Mouse (Mus musculus) midbrain, embryonic 10.5 days (tissue): Measurements from ENCODE around the gene Gga1. TPM values are rescaled to one million over a fixed set of nuclear protein-coding genes. Genes with fewer than 3 reads are reported as not detected.

ENCODE experiments used
- DNase-seq: peaks from one replicate; pipeline ENCODE4 v3.0.0-alpha.2; 2017; ENCODE audit warnings: low spot score
- H3K27ac ChIP-seq: fragments of 300-500 bp; sonication (generic); replicated peaks from 2 replicates; pipeline ENCODE4 v1.5.1; 2016; ENCODE audit warnings: mild to moderate bottlenecking
- H3K27me3 ChIP-seq: fragments of 300-500 bp; sonication (generic); 2 replicates; pipeline ENCODE4 v1.6.1; 2016; ENCODE audit warnings: low read depth, mild to moderate bottlenecking; ENCODE audit not compliant: poor library complexity, severe bottlenecking
- H3K36me3 ChIP-seq: fragments of 300-500 bp; sonication (generic); 2 replicates; pipeline ENCODE4 v1.6.1; 2016; ENCODE audit warnings: mild to moderate bottlenecking, moderate library complexity
- H3K4me1 ChIP-seq: fragments of 300-500 bp; sonication (generic); 2 replicates; pipeline ENCODE4 v1.6.1; 2016
- H3K4me3 ChIP-seq: fragments of 300-500 bp; sonication (generic); 2 replicates; pipeline ENCODE4 v1.5.1; 2016; ENCODE audit warnings: mild to moderate bottlenecking, moderate library complexity
- H3K9me3 ChIP-seq: fragments of 300-500 bp; sonication (generic); replicated peaks from 2 replicates; pipeline ENCODE4 v1.6.1; 2016; ENCODE audit warnings: mild to moderate bottlenecking
- WGBS: fragments of 180-500 bp; shearing (Covaris S2); methylation state at CpG from one replicate; pipeline ENCODE4 v1.1.7; 2016; 5-methylcytosine and 5-hydroxymethylcytosine counted together
- polyA plus RNA-seq: library from polyadenylated mRNA; unstranded; fragments of >200 nt; fragmentation: Nextera tagmentation; extraction: Ambion mirVana; gene quantifications from 2 replicates; pipeline ENCODE4 v1.2.1, GENCODE M21; 2016

Gene Gga1
- polyA plus RNA-seq, 1 experiment from 2014 or later: 47.1 TPM

GRCm38 (mm10) chr15:78926021-78926919 lies 49.3 kb downstream of the Gga1 start, which contains the start of gene Lgals1:
TSS of gene Lgals1 (plus strand) at chr15:78926725.
- peaks cover 51% of the 10 kb centered on the region for H3K4me1 ChIP-seq
- H3K36me3 ChIP-seq: no peaks in the 10 kb centered on the region; the same call in 1 of the 2 replicates
- 6% methylated on average over 20 of the region's 20 CpGs for WGBS
- no peaks in the 10 kb centered on the region for H3K9me3 ChIP-seq
- peak; percentile 78 for DNase-seq
- peak within 1 kb of the TSS; percentile 84 for H3K27ac ChIP-seq
- peak within 1 kb of the TSS; percentile 51 for H3K4me3 ChIP-seq
- peaks cover 39% of the 10 kb centered on the region for H3K27me3 ChIP-seq

DNA sequence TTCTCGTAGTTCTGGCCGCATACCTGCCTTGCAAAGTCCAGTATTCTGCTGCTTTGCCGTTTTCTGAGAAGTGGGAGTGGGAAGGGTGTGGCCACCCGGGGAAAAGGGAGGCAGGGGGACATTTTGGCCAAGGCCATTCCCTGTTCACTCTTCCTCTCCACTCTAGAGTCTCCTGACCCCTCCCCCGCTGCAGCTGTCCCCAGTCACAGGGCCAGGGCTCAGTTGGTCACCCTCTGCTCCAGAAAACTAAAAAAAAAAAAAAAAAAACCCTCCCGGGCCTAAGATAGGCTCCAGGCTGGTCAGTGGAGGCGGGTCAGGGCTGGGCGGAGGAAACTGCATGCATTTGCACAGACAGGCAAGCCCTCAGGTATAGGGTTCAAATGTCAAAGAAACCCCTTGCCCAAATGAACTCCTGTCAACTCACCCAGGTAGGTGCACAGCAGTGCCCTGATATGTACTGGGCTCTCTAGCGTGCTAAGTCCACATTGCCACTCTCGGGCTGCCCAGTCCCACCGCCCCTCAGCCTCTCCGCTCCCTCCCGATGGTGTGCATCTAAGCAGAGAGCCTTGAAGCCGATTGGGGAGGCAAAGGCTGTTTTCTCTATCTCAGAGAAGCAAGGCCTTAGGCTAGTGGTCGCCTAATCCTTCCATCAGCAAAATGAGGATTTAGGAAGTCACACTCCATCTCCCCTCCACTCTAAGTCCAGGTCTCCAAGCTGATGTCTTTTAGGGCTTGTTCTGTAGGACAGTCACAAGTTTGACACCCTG lies 50.2 kb downstream of the Gga1 start:
- Histone ChIP-seq H3K4me3 (peak overlapping the region; percentile 51), H3K27ac (peak overlapping the region; percentile 84), H3K9me3 (no peaks in the 10 kb centered on the region), H3K27me3 (peaks cover 39% of the 10 kb centered on the region), H3K36me3 (no peaks in the 10 kb centered on the region; the same call in 1 of the 2 replicates), H3K4me1 (peaks cover 51% of the 10 kb centered on the region)
- WGBS: 21% methylated on average over 15 of the region's 15 CpGs
- DNase-seq: peak; percentile 33

GRCm38 (mm10) chr15:78927788-78928457 lies 50.9 kb downstream of the Gga1 start:
- Histone ChIP-seq H3K27ac (peak overlapping the region; percentile 84), H3K4me1 (peaks cover 51% of the 10 kb centered on the region), H3K27me3 (peaks cover 39% of the 10 kb centered on the region), H3K4me3 (peak overlapping the region; percentile 51), H3K9me3 (no peaks in the 10 kb centered on the region), H3K36me3 (no peaks in the 10 kb centered on the region; the same call in 1 of the 2 replicates)
- peak; percentile 82 for DNase-seq
- under 1% methylated on average over 35 of the region's 35 CpGs for WGBS

GRCm38 (mm10) chr15:78928539-78928938 lies 51.5 kb downstream of the Gga1 start:
- peaks cover 39% of the 10 kb centered on the region for H3K27me3 ChIP-seq
- H3K9me3 ChIP-seq: no peaks in the 10 kb centered on the region
- H3K36me3 ChIP-seq: no peaks in the 10 kb centered on the region; the same call in 1 of the 2 replicates
- H3K4me3 ChIP-seq: peak overlapping the region; percentile 51
- peaks cover 48% of the 10 kb centered on the region for H3K4me1 ChIP-seq
- 50% methylated on average over 8 of the region's 8 CpGs for WGBS
- H3K27ac ChIP-seq: peak overlapping the region; percentile 84
- DNase-seq: no peak

DNA sequence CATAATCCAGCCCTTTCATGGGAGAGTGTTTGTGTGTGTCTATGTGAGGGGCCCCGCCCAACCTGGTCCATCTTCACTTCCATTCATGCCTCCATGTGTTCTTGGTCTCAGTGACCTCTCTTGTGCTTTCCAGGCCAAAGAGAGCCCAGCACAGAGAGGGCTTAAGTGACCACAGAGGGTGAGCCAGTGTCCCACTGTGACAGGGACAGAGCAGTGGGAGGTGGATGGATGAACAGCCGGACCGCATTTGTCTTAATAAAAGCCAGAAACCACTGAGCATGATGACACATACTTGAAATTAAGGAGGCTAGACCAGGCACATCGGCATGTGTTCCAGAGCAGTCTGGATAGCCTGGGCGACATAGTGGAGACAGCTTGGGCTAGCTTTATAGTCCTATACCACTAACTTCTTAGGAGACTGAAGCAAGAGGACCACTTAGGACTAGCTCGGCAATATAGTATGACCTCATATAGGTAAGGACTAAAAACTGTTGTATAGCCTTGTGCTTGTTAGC lies 53.3 kb downstream of the Gga1 start:
- Histone ChIP-seq H3K4me3 (no peak overlapping the region), H3K4me1 (peaks cover 46% of the 10 kb centered on the region), H3K36me3 (no peaks in the 10 kb centered on the region; the same call in 1 of the 2 replicates), H3K27ac (no peak overlapping the region), H3K9me3 (no peaks in the 10 kb centered on the region), H3K27me3 (peaks cover 36% of the 10 kb centered on the region)
- 93% methylated on average over 6 of the region's 6 CpGs for WGBS
- no peak for DNase-seq

GRCm38 (mm10) chr15:78930801-78931426 lies 53.9 kb downstream of the Gga1 start:
- no peaks in the 10 kb centered on the region for H3K9me3 ChIP-seq
- H3K36me3 ChIP-seq: no peaks in the 10 kb centered on the region; the same call in 1 of the 2 replicates
- H3K27me3 ChIP-seq: peaks cover 29% of the 10 kb centered on the region
- H3K4me1 ChIP-seq: peaks cover 46% of the 10 kb centered on the region
- no peak overlapping the region for H3K27ac ChIP-seq
- no peak for DNase-seq
- no peak overlapping the region for H3K4me3 ChIP-seq
- WGBS: 89% methylated on average over 7 of the region's 7 CpGs

- no peak overlapping the region for H3K4me3 ChIP-seq
- H3K4me1 ChIP-seq: peaks cover 46% of the 10 kb centered on the region
- peaks cover 4% of the 10 kb centered on the region for H3K36me3 ChIP-seq
- no peak overlapping the region for H3K27ac ChIP-seq
- WGBS: 21% methylated on average over 3 of the region's 3 CpGs
- no peaks in the 10 kb centered on the region for H3K9me3 ChIP-seq
- H3K27me3 ChIP-seq: peaks cover 23% of the 10 kb centered on the region
- no peak for DNase-seq
These were observed 54.6 kb downstream of the Gga1 start for GRCm38 (mm10) chr15:78931577-78931976.

DNA sequence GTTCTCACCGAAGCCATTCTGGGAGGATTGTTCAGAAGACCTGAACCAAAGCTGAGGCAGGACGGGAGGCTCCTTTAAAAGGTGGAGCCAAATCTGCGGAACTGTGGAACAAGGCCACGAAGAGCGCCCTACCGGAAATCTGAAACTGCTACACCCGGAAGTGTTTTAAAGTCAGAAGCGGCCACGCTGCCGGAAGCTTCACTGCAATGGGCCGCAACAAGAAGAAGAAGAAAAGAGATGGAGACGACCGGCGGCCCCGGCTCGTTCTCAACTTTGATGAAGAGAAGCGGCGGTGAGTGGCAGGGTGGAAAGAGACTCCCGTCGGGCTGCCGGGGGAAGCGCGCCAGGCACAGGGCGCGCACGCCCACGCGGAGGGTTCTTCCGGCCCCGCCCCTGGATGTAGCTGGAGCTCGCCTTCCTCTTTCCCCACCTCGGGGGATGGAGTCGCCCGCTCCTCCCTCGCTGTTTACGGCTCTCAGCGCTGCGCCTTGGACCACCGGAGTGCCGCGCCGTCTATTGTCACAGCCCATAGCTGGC lies 57.9 kb downstream of the Gga1 start, which contains the start of gene Nol12:
Nol12 (plus strand) TSS at position 150 of the 537 bp plus-strand sequence.
- peaks cover 36% of the 10 kb centered on the region for H3K36me3 ChIP-seq
- no peaks in the 10 kb centered on the region for H3K9me3 ChIP-seq
- under 1% methylated on average over 41 of the region's 42 CpGs for WGBS
- H3K4me3 ChIP-seq: peak within 1 kb of the TSS; percentile 89
- DNase-seq: peak; percentile 89
- H3K27ac ChIP-seq: peak within 1 kb of the TSS; percentile 91
- peaks cover 35% of the 10 kb centered on the region for H3K4me1 ChIP-seq
- no peaks in the 10 kb centered on the region for H3K27me3 ChIP-seq

DNA sequence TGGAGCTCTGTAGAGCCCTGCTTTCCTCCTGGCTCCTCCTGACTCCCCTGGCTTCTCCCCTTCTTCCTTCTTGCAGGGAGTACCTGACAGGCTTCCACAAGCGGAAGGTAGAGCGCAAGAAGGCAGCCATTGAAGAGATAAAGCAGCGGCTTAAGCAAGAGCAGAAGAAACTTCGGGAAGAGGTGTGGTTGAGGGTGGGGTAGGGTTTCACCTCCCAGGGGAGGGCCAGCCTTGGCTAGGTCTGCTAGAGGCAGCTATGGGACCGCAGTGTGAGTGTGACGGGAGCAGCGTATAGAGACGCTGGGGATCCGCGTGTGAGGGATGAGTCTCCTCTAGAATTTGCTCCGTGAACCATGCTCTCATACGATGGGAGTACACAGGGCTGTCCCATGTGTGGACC lies 59.4 kb downstream of the Gga1 start:
- no peak for DNase-seq
- H3K36me3 ChIP-seq: peaks cover 52% of the 10 kb centered on the region
- H3K4me1 ChIP-seq: peaks cover 35% of the 10 kb centered on the region
- H3K27me3 ChIP-seq: no peaks in the 10 kb centered on the region
- 93% methylated on average over 12 of the region's 12 CpGs for WGBS
- peak overlapping the region; percentile 34; the same call in 1 of the 2 replicates for H3K27ac ChIP-seq
- peak overlapping the region; percentile 89 for H3K4me3 ChIP-seq
- no peaks in the 10 kb centered on the region for H3K9me3 ChIP-seq

DNA sequence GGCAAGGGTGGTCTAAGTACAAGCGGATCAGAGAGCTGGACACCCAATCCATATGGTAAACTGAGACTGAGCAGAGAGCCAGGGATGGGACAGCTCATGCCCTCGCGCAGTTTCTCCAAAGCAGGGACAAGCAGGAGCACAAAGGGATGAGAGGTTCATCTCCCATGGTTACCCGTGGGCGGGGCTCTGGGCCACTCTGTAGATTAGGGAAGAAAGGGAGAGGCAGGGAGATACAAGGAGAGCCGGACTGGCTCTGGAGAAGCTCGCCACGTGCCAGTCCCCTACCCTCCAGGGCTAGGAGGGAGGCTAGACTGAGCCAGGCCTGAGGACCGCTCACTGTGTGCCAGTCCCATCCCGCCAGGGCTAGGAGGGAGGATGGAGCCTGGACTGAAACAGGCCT lies 60.3 kb downstream of the Gga1 start:
- no peak overlapping the region for H3K4me3 ChIP-seq
- no peaks in the 10 kb centered on the region for H3K27me3 ChIP-seq
- H3K9me3 ChIP-seq: no peaks in the 10 kb centered on the region
- 83% methylated on average over 10 of the region's 10 CpGs for WGBS
- H3K36me3 ChIP-seq: peaks cover 59% of the 10 kb centered on the region
- no peak for DNase-seq
- H3K4me1 ChIP-seq: peaks cover 36% of the 10 kb centered on the region
- no peak overlapping the region for H3K27ac ChIP-seq

- Histone ChIP-seq H3K4me3 (no peak overlapping the region), H3K27me3 (no peaks in the 10 kb centered on the region), H3K36me3 (peaks cover 59% of the 10 kb centered on the region), H3K27ac (no peak overlapping the region), H3K9me3 (no peaks in the 10 kb centered on the region), H3K4me1 (peaks cover 42% of the 10 kb centered on the region)
- no peak for DNase-seq
- WGBS: 98% methylated on average over 2 of the region's 2 CpGs
These were observed 61.0 kb downstream of the Gga1 start for GRCm38 (mm10) chr15:78937963-78938362.
